Mouse (Mus musculus): ENCODE measurements around the gene Gng7.

Gng7 gene

DNA sequence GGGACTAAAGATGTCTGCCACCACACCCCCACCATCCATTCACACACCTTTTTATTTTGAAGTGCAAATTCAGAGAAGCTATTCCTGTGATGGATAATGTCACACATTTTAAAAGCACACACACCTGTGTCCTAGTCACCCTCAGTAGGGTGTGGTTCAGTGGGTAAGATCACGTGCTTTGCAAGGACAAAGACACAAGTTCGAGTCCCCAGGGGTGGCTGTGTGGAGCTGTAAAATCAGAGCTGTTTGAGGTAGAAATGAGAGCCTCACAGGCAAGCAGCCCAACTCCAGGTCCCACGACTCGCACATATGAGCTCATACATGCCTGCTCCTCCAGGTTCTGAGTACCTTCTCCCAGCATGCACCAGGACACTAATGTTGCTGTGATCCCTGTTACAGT, 46.6 kb downstream of the Gng7 start:
- DNase-seq (ENCODE audit: low read depth, low spot score) = no peak

GRCm38 (mm10) chr10:80967101-80967656, 47.6 kb downstream of the Gng7 start:
- no peak for DNase-seq (ENCODE audit: low read depth, low spot score)

- DNase-seq (ENCODE audit: low read depth, low spot score) = peak; percentile 65
These were observed 48.4 kb downstream of the Gng7 start for GRCm38 (mm10) chr10:80966296-80966695.

- DNase-seq (ENCODE audit: low read depth, low spot score) = no peak
These were observed 51.4 kb downstream of the Gng7 start for GRCm38 (mm10) chr10:80963031-80963975.

DNA sequence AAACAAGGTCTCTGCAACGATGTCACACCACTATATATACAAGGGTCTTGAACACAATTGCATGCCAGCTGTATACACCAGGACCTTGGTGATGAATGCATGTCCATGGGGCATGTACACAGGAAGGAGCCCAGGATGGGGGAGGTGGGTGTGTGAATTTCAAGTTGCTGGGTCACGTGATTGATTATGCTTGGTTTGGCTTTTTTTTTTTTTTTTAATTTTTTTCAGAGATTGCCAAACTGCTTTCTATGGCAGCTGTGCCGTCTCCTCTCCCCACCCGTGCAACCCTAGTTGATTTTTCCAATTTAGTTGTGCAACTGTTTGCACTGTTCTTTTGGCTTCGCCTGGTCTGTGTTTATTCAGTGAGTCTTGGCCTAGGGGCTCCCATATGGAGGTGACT, 52.2 kb downstream of the Gng7 start:
- peak; percentile 24 for DNase-seq (ENCODE audit: low read depth, low spot score)

DNA sequence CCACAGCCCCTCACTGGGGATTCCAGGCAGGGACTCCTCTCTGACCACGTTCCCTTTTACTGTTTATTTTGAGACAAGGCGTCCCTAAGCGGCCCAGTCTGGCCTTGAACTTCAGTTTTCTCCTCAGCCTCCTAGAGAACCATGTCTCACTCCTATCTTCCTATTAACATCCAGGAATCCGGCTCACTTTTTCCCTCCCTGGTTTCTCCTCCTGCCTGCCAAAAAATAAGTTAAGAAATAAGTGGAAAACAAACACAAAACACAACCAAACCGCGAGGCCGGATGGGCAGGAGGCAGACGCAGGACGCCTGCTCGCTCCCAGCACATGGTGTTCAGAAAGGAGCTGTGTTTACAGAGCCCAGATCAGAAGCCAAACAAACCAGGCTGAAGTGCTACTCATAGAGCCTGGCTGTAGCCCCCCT, 52.7 kb downstream of the Gng7 start:
- peak; percentile 55 for DNase-seq (ENCODE audit: low read depth, low spot score)

- DNase-seq (ENCODE audit: low read depth, low spot score) = peak; percentile 100
These were observed 53.9 kb downstream of the Gng7 start for GRCm38 (mm10) chr10:80960551-80961508.

GRCm38 (mm10) chr10:80958979-80959637, 55.6 kb downstream of the Gng7 start:
- DNase-seq (ENCODE audit: low read depth, low spot score) = no peak

DNA sequence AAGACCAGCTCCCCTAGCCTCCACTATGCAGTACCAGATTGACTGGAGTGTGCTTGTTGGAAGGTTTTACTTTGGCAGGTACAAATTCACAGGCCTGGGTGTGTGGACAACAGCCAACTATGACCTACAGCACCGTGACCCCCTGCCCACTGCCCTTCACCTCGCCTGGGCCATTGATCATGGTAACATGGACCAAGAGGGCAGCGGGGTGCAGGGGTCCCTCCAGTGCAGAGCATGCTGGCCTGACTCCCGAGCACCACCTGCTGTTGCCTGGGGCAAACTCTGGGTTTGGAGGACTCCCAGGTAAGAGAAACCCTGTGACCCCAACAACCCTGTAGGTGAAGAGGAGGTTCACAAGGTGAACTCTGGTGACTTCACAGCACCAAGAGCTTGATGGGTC, 57.0 kb downstream of the Gng7 start:
- no peak for DNase-seq (ENCODE audit: low read depth, low spot score)

DNA sequence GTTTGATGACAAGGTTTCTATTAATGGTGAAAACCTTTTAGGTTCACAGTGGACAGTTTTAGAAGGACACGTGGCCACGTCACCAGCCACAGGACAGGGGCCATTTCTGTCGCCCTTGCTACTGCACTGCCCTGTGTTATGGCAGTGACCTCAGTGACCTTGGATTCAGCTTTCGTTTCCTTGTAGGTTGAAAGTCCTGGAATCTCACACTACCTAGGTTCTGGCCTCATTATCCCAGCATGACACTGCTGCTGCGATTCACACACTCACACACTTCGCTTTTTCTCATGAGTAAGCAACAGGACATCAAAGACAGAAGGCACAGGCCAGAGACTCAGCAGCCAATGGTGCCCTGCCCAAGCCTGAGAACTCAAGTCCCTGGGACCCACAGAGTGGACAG, 57.8 kb downstream of the Gng7 start:
- DNase-seq (ENCODE audit: low read depth, low spot score) = peak; percentile 62

DNA sequence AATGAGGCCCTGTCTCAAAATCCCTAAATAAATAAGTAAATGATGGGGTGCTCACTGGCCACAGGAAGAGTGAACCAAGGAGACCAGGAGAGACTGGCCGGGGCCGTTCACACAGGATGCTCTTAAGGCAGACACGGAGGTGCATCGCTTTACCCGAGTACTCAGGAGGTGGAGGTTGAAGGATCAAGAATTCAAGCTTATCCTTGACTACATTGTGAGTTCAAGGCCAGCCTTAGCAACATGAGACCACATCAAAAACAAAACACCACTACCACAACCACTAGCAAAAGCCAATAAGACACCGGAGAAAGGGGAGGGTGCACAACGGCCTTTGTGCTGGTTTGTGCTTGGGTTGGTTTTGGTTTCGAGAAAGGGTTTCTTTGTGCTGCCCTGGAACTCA, 58.4 kb downstream of the Gng7 start:
- peak; percentile 29 for DNase-seq (ENCODE audit: low read depth, low spot score)

GRCm38 (mm10) chr10:80955536-80955935, 59.2 kb downstream of the Gng7 start:
- peak; percentile 90 for DNase-seq (ENCODE audit: low read depth, low spot score)

DNA sequence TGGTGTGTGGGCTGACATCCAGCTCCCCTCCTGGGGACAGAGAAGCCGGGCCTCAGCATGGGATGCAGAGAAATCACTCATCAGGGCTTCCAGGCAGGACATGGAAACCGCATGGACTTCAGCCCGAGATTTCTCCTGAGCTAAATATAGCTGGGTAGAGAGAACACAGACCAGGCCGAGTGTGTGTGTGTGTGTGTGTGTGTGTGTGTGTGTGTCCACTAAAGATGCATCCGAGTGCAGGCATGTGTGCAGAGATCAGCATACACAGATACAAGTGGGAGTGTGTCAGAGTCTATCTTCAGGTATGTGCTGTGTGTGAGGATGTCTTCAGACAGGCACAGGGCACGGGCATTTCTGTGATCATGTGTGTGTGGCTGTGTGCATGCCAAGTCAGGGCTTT, 59.9 kb downstream of the Gng7 start:
- DNase-seq (ENCODE audit: low read depth, low spot score) = no peak

GRCm38 (mm10) chr10:80954415-80954814, 60.3 kb downstream of the Gng7 start:
- DNase-seq (ENCODE audit: low read depth, low spot score) = peak; percentile 25

DNA sequence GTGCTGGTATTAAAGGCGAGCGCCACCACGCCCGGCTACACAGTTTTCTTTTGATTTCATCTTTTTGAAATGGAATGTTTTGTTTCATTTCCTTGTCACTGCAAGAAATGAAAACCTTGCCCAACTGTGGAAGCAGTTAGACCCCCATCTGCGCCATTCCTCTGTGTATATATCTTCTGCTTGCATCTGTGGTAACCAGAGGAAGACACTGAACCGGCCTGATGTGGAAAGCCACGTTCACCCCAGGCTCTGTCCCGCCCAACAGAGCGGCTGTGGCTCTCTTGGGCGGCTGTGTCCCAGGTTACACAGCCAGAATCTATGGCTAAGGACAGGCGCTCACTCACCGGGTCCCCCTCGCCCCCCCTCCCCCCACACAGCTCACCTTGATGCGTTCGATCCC, 62.3 kb downstream of the Gng7 start:
- no peak for DNase-seq (ENCODE audit: low read depth, low spot score)

- DNase-seq (ENCODE audit: low read depth, low spot score) = peak; percentile 85
These were observed 62.9 kb downstream of the Gng7 start for GRCm38 (mm10) chr10:80951761-80952390.

GRCm38 (mm10) chr10:80950314-80950713, 64.4 kb downstream of the Gng7 start:
- DNase-seq (ENCODE audit: low read depth, low spot score) = peak; percentile 92

DNA sequence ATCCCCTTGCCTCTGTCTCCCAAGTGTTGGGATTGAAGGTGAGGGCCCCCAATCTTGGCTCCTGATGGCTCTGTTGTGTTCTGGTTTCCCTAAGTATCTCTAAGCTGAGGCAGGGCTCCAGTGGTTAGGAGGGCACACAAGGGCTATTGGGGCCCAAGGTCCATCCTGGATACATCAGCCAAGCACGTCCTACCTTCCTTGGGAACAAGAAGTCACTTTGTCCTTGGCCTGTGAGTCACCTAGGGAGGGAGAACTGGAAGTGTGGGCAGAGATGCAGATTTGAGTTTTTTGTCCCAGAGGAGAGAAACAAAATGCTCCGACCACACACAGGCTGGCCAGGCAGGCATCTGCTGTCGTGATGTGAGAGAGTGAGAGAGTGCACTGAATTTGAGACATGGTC, 65.7 kb downstream of the Gng7 start:
- DNase-seq (ENCODE audit: low read depth, low spot score) = no peak

- DNase-seq (ENCODE audit: low read depth, low spot score) = peak; percentile 86
These were observed 66.2 kb downstream of the Gng7 start for GRCm38 (mm10) chr10:80948570-80948969.

DNA sequence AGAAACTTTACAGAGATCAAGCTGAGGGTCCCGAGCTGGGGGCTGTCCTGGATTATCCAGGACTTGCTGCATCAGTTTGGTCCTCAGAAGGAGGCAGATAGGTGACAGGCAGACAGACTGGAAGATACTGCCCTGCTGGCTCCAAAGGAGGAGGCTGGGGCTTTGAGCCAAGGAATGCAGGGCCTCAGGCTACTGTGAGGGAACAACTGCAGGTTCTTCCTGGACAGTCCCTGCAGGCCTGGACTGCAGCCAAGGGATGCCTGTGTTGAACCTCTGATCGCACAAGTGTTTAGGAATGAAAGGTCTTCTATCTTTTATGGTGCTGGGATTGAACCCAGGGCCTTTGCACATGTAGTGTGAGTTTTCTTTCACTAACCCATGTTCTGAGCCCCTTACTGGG, 66.9 kb downstream of the Gng7 start:
- DNase-seq (ENCODE audit: low read depth, low spot score) = no peak

Measured in R1 (cell line).